Mouse (Mus musculus) midbrain, embryonic 11.5 days (tissue): ENCODE data around the gene Ccdc136. TPM values are rescaled to one million over a fixed set of nuclear protein-coding genes. Genes with fewer than 3 reads are reported as not detected.
"Not testable (repeated sequence)": the region's sequence is repeated elsewhere in the genome, so short reads cannot be mapped to it uniquely, and the experiment has no call there.

ENCODE experiments used
- ATAC-seq: fragments of 200-750 bp; cut with Nextera tagmentation; 2 replicates; pipeline ENCODE4 v1.8.0; 2017; ENCODE audit warnings: moderate TSS enrichment, moderate library complexity; ENCODE audit not compliant: low FRiP score
- DNase-seq: peaks from one replicate; pipeline ENCODE4 v3.0.0; 2015; ENCODE audit warnings: low spot score; ENCODE audit errors: missing footprints
- H3K27ac ChIP-seq: fragments of 300-500 bp; sonication (generic); 2 replicates; pipeline ENCODE4 v1.5.1; 2014; ENCODE audit warnings: low read depth, low read length
- H3K27me3 ChIP-seq: fragments of 300-500 bp; sonication (generic); 2 replicates; pipeline ENCODE4 v1.6.1; 2014; ENCODE audit warnings: mild to moderate bottlenecking, low read length, moderate library complexity, mixed read lengths; ENCODE audit not compliant: control insufficient read depth, insufficient read depth
- H3K36me3 ChIP-seq: fragments of 300-500 bp; sonication (generic); 2 replicates; pipeline ENCODE4 v1.6.1; 2014; ENCODE audit warnings: mild to moderate bottlenecking, low read length, moderate library complexity, mixed read lengths; ENCODE audit not compliant: control insufficient read depth, insufficient read depth
- H3K4me1 ChIP-seq: fragments of 300-500 bp; sonication (generic); 2 replicates; pipeline ENCODE4 v1.6.1; 2014; ENCODE audit warnings: low read length; ENCODE audit not compliant: control insufficient read depth, insufficient read depth
- H3K4me2 ChIP-seq: fragments of 300-500 bp; sonication (generic); 2 replicates; pipeline ENCODE4 v1.6.1; 2014; ENCODE audit warnings: mild to moderate bottlenecking, moderate library complexity
- H3K4me3 ChIP-seq: fragments of 300-500 bp; sonication (generic); 2 replicates; pipeline ENCODE4 v1.5.1; 2014; ENCODE audit warnings: low read depth, low read length
- H3K9ac ChIP-seq: fragments of 300-500 bp; sonication (generic); 2 replicates; pipeline ENCODE4 v1.6.1; 2014; ENCODE audit warnings: low read length
- H3K9me3 ChIP-seq: fragments of 300-500 bp; sonication (generic); 2 replicates; pipeline ENCODE4 v1.6.1; 2016; ENCODE audit warnings: low read length; ENCODE audit not compliant: control insufficient read depth
- WGBS: fragments of 180-500 bp; shearing (Covaris S2); extraction: QIAGEN DNeasy Blood & Tissue Kit; methylation state at CpG from one replicate; pipeline ENCODE4 v1.1.7; 2014; 5-methylcytosine and 5-hydroxymethylcytosine counted together
- polyA plus RNA-seq: library from polyadenylated mRNA; unstranded; fragments of >200 nt; fragmentation: Nextera tagmentation; extraction: Ambion mirVana; gene quantifications from 2 replicates; pipeline ENCODE4 v1.2.1, GENCODE M21; 2014

Gene Ccdc136
- polyA plus RNA-seq, 1 experiment from 2014 or later: 20.5 TPM

DNA sequence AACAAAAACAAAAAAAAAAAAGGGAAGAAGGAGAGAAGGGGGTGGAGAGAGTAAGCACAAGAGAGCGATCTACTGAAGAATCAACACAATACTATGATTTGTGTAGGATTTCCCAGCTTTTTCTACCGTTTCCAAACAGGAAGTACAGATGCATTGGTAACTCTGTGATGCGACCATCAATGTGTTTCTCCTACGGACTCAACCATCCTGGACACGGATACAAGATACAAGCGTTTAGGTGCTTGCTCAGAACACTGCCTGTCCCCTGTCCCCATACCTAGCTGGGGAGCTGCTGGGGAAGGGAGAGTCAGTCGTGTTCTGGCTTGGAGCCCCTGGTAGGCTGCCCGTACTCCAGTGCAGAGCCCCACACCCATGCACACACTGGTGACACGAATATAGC is 6.7 kb upstream of the Ccdc136 start:
- Histone ChIP-seq H3K4me3 (no peak overlapping the region), H3K27me3 (0 out of 2 replicates have a peak, but pooled peaks cover 2% of the 10 kb centered on the region), H3K4me2 (no peak overlapping the region), H3K9me3 (no peaks in the 10 kb centered on the region), H3K36me3 (no peaks in the 10 kb centered on the region), H3K27ac (no peak overlapping the region), H3K9ac (no peak overlapping the region), H3K4me1 (0 out of 2 replicates have a peak, but pooled peaks cover 4% of the 10 kb centered on the region)
- DNase-seq: no peak
- ATAC-seq: no peak
- WGBS: 56% methylated on average over 9 of the region's 9 CpGs

DNA sequence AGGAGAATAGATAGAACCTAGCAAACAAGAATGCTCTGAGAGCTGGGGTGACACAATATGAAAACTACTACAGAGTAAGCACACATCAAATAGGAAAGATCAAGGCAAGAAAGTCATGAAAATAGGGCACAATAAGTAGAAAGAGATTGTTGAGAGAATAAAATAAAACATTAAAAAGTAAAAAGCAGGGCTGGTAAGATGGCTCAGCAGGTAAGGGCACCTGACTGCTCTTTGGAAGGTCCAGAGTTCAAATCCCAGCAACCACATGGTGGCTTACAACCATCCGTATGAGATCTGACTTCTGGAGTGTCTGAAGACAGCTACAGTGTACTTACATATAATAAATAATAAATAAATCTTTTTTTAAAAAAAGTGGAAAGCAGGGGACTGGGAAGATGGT is 5.6 kb upstream of the Ccdc136 start:
- not testable (repeated sequence) for H3K4me1 ChIP-seq, H3K27ac ChIP-seq, H3K9me3 ChIP-seq, H3K27me3 ChIP-seq, DNase-seq, H3K4me3 ChIP-seq, ATAC-seq, H3K9ac ChIP-seq, H3K36me3 ChIP-seq, H3K4me2 ChIP-seq
- 93% methylated on average over 1 of the region's 1 CpGs for WGBS

GRCm38 (mm10) chr6:29391241-29391640 is 4.9 kb upstream of the Ccdc136 start:
- not testable (repeated sequence) for H3K4me1 ChIP-seq, H3K36me3 ChIP-seq, H3K4me3 ChIP-seq, H3K27me3 ChIP-seq, H3K4me2 ChIP-seq, DNase-seq, H3K9me3 ChIP-seq, H3K9ac ChIP-seq, ATAC-seq, H3K27ac ChIP-seq
- 82% methylated on average over 8 of the region's 8 CpGs for WGBS

GRCm38 (mm10) chr6:29391802-29392201 is 4.3 kb upstream of the Ccdc136 start:
- ATAC-seq: no peak
- Histone ChIP-seq H3K4me3 (no peak overlapping the region), H3K27me3 (peaks cover 7% of the 10 kb centered on the region; the same call in 1 of the 2 replicates), H3K36me3 (no peaks in the 10 kb centered on the region), H3K9me3 (no peaks in the 10 kb centered on the region), H3K4me1 (peaks cover 4% of the 10 kb centered on the region), H3K9ac (no peak overlapping the region), H3K4me2 (no peak overlapping the region), H3K27ac (no peak overlapping the region)
- DNase-seq: no peak
- 77% methylated on average over 4 of the region's 4 CpGs for WGBS

DNA sequence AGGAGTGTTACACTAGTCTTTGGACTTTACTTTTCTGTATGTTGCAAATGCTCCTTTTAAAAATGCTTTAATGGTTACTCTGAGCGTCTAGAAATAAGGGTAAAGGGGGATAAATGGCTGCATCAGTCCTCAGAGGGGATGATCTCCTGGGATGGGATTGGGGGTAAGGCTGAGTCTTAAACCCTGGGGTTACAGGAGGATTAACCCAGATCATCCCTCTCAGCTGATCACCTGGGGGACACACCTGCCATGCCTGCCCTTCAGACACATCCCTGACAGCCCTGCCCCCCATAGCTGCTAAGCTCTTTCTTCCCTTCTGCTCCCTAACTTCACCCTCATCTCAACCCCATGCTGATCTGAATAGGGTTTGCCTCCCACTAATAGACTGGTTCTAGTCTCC is 1.8 kb upstream of the Ccdc136 start:
- Histone ChIP-seq H3K4me2 (no peak overlapping the region), H3K36me3 (no peaks in the 10 kb centered on the region), H3K9me3 (no peaks in the 10 kb centered on the region), H3K27ac (no peak overlapping the region), H3K4me3 (no peak overlapping the region), H3K27me3 (peaks cover 5% of the 10 kb centered on the region; the same call in 1 of the 2 replicates), H3K4me1 (peaks cover 4% of the 10 kb centered on the region), H3K9ac (no peak overlapping the region)
- no peak for DNase-seq
- no peak for ATAC-seq
- 50% methylated on average over 1 of the region's 1 CpGs for WGBS

- DNase-seq (peak; percentile 95), ATAC-seq (peak; percentile 86)
- Histone ChIP-seq H3K4me1 (peaks cover 4% of the 10 kb centered on the region), H3K4me2 (peak overlapping the region; percentile 81), H3K9ac (peak overlapping the region; percentile 78), H3K9me3 (no peaks in the 10 kb centered on the region), H3K4me3 (peak overlapping the region; percentile 64), H3K27ac (no peak overlapping the region; the same call in 1 of the 2 replicates), H3K36me3 (no peaks in the 10 kb centered on the region), H3K27me3 (peaks cover 5% of the 10 kb centered on the region; the same call in 1 of the 2 replicates)
- 1% methylated on average over 24 of the region's 24 CpGs for WGBS
Observed at GRCm38 (mm10) chr6:29396714-29397540, 818 bp downstream of the Ccdc136 start.

DNA sequence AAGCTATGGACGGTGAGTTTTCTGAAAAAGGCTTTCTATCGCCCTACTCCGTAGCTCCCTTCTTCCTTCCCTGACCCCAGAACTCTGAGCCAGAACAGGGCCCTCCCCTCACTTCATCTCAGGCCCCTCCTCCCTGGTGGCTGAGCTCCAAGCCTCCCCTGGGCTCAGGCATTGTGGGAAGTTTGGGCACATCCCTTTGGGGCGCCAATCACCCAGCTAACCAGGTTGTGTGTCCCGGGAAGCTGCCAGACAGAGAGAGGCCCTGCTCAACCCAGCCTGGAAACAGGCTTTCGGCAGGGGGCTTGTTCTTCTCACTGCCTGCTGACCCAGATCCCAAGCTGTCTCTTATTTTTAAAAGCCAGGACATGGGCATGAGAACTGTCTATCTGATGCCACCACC is 1.5 kb downstream of the Ccdc136 start:
- ATAC-seq (peak; percentile 46; the same call in 1 of the 2 replicates), DNase-seq (no peak)
- Histone ChIP-seq H3K4me1 (peaks cover 4% of the 10 kb centered on the region), H3K4me2 (peak overlapping the region; percentile 81), H3K36me3 (no peaks in the 10 kb centered on the region), H3K9me3 (no peaks in the 10 kb centered on the region), H3K27ac (no peak overlapping the region), H3K4me3 (peak overlapping the region; percentile 64), H3K9ac (peak overlapping the region; percentile 78), H3K27me3 (peaks cover 5% of the 10 kb centered on the region; the same call in 1 of the 2 replicates)
- WGBS: 5% methylated on average over 6 of the region's 6 CpGs

- no peak for DNase-seq
- Histone ChIP-seq H3K27me3 (peaks cover 5% of the 10 kb centered on the region; the same call in 1 of the 2 replicates), H3K4me1 (peaks cover 4% of the 10 kb centered on the region), H3K9me3 (no peaks in the 10 kb centered on the region), H3K4me3 (no peak overlapping the region), H3K27ac (no peak overlapping the region), H3K36me3 (no peaks in the 10 kb centered on the region), H3K4me2 (no peak overlapping the region), H3K9ac (no peak overlapping the region)
- ATAC-seq: no peak
- WGBS: 80% methylated on average over 4 of the region's 4 CpGs
Observed at GRCm38 (mm10) chr6:29399851-29400250, 3.7 kb downstream of the Ccdc136 start.

GRCm38 (mm10) chr6:29402693-29403342 is 6.7 kb downstream of the Ccdc136 start:
- no peak overlapping the region for H3K4me3 ChIP-seq
- H3K9ac ChIP-seq: no peak overlapping the region
- DNase-seq: peak; percentile 87
- H3K27ac ChIP-seq: no peak overlapping the region
- H3K27me3 ChIP-seq: no peaks in the 10 kb centered on the region
- no peaks in the 10 kb centered on the region for H3K9me3 ChIP-seq
- WGBS: 5% methylated on average over 33 of the region's 34 CpGs
- peaks cover 2% of the 10 kb centered on the region; the same call in 1 of the 2 replicates for H3K36me3 ChIP-seq
- no peaks in the 10 kb centered on the region; the same call in 1 of the 2 replicates for H3K4me1 ChIP-seq
- no peak overlapping the region for H3K4me2 ChIP-seq
- ATAC-seq: no peak
